Mouse (Mus musculus) frontal cortex, adult 2 months (tissue): ENCODE measurements around the gene Ston1. TPM values are rescaled to one million over a fixed set of nuclear protein-coding genes. Genes with fewer than 3 reads are reported as not detected.

Experiments used
- DNase-seq, 2 experiments: peaks; one replicate each; pipeline ENCODE4 v3.0.0; 2022; ENCODE audit warnings: low spot score in 1 of 2; ENCODE audit errors: extremely low spot score in 1 of 2
- polyA plus RNA-seq: library from polyadenylated mRNA; depleted of rRNA; stranded (reverse); fragments of >200 nt; gene quantifications from 2 replicates; pipeline ENCODE4 v1.2.3, GENCODE M21; 2012; rRNA removed

Ston1 gene
- polyA plus RNA-seq, result 3.4 and 4.0 TPM in 2 replicates

GRCm38 (mm10) chr17:88597222-88598055, at the start of gene Ston1:
TSS of gene Ston1 (plus strand) at chr17:88597684.
- peak; percentile 42 to 81 for DNase-seq

- DNase-seq, result no peak
Observed at GRCm38 (mm10) chr17:88549411-88550191, 47.9 kb upstream of the Ston1 start.

DNA sequence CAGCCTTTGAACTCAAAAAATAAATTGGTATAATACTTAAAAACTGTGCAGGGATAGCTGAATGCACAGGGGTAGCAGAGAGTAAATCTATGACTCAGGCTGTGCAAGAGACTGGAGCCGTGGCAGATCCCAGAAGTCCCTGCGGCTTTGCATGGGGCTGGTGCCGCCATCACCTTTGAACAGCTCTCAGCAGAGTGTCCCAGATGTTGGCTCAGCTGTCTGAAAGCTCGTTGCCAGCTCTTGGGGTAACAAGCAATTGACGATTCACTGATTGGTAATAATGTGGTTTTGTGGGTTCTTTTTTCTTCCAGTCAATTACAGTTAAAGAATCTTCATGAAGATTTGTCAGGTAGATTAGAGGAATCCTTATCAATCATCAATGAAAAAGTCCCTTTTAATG, 47.1 kb upstream of the Ston1 start:
- no peak for DNase-seq

GRCm38 (mm10) chr17:88550981-88551940, 46.2 kb upstream of the Ston1 start:
- no peak for DNase-seq

DNA sequence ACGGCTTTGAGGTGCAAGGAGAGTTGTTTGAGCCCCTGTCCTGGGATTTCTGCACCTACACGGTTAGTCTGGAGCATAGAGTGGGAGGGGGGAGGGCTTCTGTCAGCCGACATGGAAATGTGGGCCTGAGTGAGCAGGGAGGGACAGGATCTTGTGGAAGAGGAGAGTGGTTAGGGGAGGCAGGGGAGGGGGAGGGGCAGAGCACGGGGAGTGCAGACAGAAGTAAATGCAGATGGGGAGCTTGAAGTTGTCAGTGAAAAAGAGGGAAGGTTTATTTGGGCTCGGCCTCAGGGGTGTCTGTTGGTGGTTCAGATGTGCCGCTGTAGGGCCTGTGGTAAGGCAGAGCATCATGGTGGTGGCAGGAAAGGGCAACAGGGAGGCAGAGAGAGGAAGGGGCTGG, 44.9 kb upstream of the Ston1 start:
- no peak for DNase-seq

- DNase-seq, result no peak
Observed at GRCm38 (mm10) chr17:88553001-88553449, 44.5 kb upstream of the Ston1 start.

DNA sequence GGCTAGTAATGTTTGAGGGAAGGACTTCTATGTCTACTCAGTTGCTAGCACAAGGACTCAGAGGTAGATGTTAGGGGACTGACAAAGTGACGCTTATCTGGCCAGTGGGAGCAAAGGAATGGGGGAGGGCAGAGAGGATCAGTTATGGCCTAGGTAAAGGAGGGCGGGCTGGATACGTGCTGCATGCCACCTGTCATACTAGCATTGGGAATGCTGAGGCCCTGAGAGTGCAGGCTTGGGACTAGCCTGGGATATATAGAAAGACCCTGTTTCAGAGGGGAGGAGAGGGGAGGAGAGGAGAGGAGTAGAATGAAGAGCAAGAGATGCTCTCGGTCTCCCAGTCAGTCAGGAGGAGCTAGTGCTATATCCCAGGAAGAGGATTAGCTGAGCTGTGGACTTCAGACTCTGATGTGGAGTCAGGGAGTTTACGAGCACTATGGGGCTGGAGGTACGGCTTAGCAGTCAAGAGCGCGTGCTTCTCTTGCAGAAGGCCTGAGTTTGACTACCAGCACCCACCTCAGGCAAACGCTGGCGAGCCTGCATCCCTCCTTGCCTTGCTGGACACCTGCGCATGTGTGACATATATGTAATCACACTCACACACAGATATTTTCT, 43.9 kb upstream of the Ston1 start:
- DNase-seq, result no peak

- no peak for DNase-seq
Observed at GRCm38 (mm10) chr17:88556176-88556575, 41.3 kb upstream of the Ston1 start.

GRCm38 (mm10) chr17:88556688-88557087, 40.8 kb upstream of the Ston1 start:
- no peak for DNase-seq

GRCm38 (mm10) chr17:88558168-88558842, 39.2 kb upstream of the Ston1 start:
- DNase-seq, result peak; percentile 50 to 77

- no peak for DNase-seq
Observed at GRCm38 (mm10) chr17:88563611-88564010, 33.9 kb upstream of the Ston1 start.

DNA sequence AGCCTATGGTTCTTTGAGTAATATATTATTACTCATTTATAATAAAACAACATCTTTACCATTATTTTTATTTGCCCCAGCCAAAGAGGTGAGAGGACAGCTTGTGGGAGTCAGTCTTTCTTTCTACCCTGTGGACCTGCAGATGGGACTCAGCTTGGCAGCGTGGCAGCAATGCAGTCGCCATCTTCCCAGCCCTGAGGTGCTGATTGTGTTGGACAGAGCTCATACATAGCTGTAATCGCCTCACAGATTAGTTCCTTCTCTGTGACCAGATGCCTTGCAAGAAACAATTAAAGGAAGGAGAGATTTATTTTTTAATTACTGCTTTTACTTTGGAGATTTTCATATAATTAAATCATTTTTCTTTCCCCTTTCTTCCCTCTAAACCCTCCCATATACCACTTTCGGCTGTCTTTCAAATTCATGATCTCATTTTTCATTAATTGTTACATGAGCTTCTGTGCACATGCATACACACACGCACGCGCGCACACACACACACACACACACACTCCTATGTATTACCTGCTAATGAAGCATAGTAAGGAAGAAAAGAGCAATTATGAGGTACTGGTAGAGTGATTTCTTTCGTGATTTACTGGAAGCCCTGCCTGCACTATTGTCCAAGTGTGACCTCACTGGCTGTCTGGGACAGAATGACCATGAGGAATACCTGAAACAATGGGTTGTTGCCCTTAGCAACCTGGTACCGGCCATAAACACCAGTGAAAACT, 27.5 kb upstream of the Ston1 start:
- no peak for DNase-seq

DNA sequence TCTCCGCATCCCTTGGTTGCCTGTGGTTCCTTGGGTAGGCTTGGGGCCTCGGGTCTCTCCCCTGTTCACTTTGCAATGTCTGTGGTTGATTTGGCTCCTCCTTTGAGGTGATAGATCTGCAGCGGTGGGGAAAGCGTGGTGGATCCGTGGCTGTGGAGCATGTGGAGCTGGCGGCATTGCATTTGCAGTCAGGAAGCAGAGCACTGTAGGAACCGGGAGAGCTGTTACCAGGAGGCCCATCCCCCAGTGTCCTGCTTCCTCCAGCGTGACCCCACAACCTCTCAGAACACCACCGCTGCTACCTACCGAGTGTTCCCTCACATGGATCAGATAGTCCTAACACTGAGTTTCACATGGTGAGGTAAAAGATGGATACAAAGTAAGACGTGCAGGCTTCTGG, 26.7 kb upstream of the Ston1 start:
- DNase-seq, result no peak

GRCm38 (mm10) chr17:88574811-88575210, 22.7 kb upstream of the Ston1 start:
- no peak for DNase-seq

DNA sequence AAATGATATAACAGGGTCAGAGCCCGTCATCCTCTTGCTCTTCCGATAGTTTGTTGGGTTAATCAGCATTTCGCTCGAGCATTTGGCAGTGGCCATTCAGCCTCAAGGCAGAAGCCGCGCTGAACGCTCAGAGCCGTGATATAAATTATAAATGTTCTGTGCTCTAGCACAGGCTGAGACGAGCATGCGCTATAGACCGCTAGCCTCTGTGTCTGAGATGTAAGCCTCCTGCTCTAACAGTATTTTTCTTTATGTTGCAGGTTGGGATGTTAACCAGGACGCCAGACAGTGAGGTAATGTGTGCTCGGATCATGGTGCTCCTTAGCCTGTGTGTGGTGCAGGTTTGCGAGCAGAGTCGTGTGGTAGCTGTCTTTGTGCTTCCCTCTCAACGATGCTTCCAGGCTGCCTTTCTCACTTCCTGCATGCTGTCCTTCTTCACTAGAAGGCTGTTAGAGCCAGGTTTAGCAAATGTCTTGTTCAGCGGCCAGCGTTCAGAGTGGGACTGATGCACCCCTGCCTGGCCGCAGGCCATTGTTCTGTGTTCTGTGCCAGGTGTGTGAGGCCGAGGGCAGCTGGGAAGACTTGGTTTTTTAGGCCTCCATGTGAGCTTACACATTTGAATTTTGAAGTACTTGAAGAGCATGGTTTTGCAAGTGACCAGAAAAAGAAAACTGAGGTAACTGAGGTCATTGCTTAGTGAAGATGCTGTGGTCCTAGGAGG, 18.8 kb upstream of the Ston1 start:
- no peak for DNase-seq

DNA sequence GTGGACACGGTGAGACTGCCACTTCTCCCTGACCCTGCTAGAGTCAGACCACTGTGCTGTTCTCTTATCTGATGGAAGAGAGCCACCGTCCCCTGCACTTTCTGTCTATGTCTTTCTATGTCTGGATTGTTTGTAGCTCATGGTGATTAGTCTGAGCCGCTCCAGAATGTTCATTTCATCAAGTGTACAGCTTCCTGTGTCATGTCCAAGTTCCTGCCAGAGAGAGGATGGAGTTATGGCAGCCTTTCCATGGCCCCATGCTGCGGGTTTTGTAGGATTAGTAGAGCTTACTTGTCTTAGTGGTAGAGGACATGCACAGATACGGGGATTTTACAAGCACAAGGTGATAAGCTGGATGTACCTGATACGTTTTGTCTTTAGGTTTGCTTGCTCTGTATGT, 16.9 kb upstream of the Ston1 start:
- no peak for DNase-seq

GRCm38 (mm10) chr17:88581511-88582021, 15.9 kb upstream of the Ston1 start:
- no peak for DNase-seq

- DNase-seq, result no peak
Observed at GRCm38 (mm10) chr17:88582999-88583398, 14.5 kb upstream of the Ston1 start.
